Mouse (Mus musculus): ENCODE data around the gene Rorb.

DNA sequence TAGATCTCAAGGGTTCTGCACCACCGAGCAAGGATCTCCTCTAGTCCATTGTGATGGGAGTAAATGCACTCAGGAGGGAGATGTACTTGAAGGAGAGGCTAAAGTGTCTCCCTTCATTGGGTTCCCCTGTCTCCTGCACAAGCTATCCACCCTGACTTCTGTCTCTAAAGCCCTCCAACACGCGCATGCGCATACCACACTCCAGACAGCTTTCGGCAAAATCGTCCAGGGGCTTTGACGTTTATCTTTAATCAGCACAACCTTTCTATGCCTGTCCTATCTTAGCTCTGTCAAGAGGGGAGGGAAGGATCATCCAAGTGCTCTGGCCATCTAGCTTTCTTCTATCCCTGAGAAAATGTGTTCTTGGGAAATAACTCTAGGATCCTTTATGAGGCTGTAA, 21.6 kb downstream of the Rorb start:
- TF ChIP-seq CTCF (IDR thresholded peaks at IDR 0.05; ENCODE audit: borderline replicate concordance, insufficient read depth, low read depth, low read length) (no peak), POLR2A (IDR thresholded peaks at IDR 0.05; ENCODE audit: borderline replicate concordance, insufficient read depth, low read length) (no peak)
